Mouse (Mus musculus) embryonic facial prominence, embryonic 11.5 days (tissue): ENCODE results near the gene Btaf1. TPM values are rescaled to one million over a fixed set of nuclear protein-coding genes. Genes with fewer than 3 reads are reported as not detected.

ENCODE experiments used
- ATAC-seq: fragments of 200-750 bp; cut with Nextera tagmentation; replicated peaks from 2 replicates; pipeline ENCODE4 v1.8.0; 2017; ENCODE audit warnings: low read depth; ENCODE audit not compliant: insufficient number of reproducible peaks, low FRiP score, low TSS enrichment
- DNase-seq: peaks from one replicate; pipeline ENCODE4 v3.0.0-alpha.2; 2015; ENCODE audit warnings: low spot score
- H3K27ac ChIP-seq: fragments of 300-500 bp; sonication (generic); replicated peaks from 2 replicates; pipeline ENCODE4 v1.5.1; 2014; ENCODE audit warnings: mild to moderate bottlenecking, low read depth, low read length, control low read depth
- H3K27me3 ChIP-seq: fragments of 300-500 bp; sonication (generic); 2 replicates; pipeline ENCODE4 v1.6.1; 2014; ENCODE audit warnings: mild to moderate bottlenecking, low read length, moderate library complexity, mixed read lengths; ENCODE audit not compliant: control insufficient read depth, insufficient read depth
- H3K36me3 ChIP-seq: fragments of 300-500 bp; sonication (generic); replicated peaks from 2 replicates; pipeline ENCODE4 v1.6.1; 2014; ENCODE audit warnings: low read depth, mild to moderate bottlenecking, low read length, moderate library complexity, mixed read lengths; ENCODE audit not compliant: control insufficient read depth, insufficient read depth
- H3K4me1 ChIP-seq: fragments of 300-500 bp; sonication (generic); 2 replicates; pipeline ENCODE4 v1.6.1; 2014; ENCODE audit warnings: low read length, mixed read lengths; ENCODE audit not compliant: control insufficient read depth, insufficient read depth
- H3K4me2 ChIP-seq: fragments of 300-500 bp; sonication (generic); 2 replicates; pipeline ENCODE4 v1.6.1; 2014; ENCODE audit warnings: low read depth, mild to moderate bottlenecking, control low read depth, low read length, moderate library complexity
- H3K4me3 ChIP-seq: fragments of 300-500 bp; sonication (generic); 2 replicates; pipeline ENCODE4 v1.5.1; 2014; ENCODE audit warnings: low read depth, low read length, control low read depth
- H3K9ac ChIP-seq: fragments of 300-500 bp; sonication (generic); replicated peaks from 2 replicates; pipeline ENCODE4 v1.6.1; 2014; ENCODE audit warnings: mild to moderate bottlenecking, control low read depth, low read length
- H3K9me3 ChIP-seq: fragments of 300-500 bp; sonication (generic); replicated peaks from 2 replicates; pipeline ENCODE4 v1.6.1; 2016; ENCODE audit warnings: mild to moderate bottlenecking, low read length, inconsistent platforms, mixed read lengths; ENCODE audit not compliant: control insufficient read depth
- WGBS: fragments of 180-500 bp; shearing (Covaris S2); extraction: QIAGEN DNeasy Blood & Tissue Kit; methylation state at CpG from one replicate; pipeline ENCODE4 v1.1.7; 2014; 5-methylcytosine and 5-hydroxymethylcytosine counted together
- polyA plus RNA-seq: library from polyadenylated mRNA; unstranded; fragments of >200 nt; fragmentation: Nextera tagmentation; extraction: Ambion mirVana; gene quantifications from 2 replicates; pipeline ENCODE4 v1.2.1, GENCODE M21; 2014

The Btaf1 gene
- polyA plus RNA-seq, 1 experiment from 2014 or later, result 17.9 TPM

- ATAC-seq (peak; percentile 76), DNase-seq (no peak)
- 16% methylated on average over 10 of the region's 10 CpGs for WGBS
- Histone ChIP-seq H3K4me3 (no peak overlapping the region), H3K4me2 (no peak overlapping the region), H3K27ac (no peak overlapping the region; the same call in 1 of the 2 replicates), H3K9me3 (no peaks in the 10 kb centered on the region), H3K27me3 (no peaks in the 10 kb centered on the region), H3K36me3 (no peaks in the 10 kb centered on the region), H3K4me1 (no peaks in the 10 kb centered on the region), H3K9ac (no peak overlapping the region)
Observed at GRCm38 (mm10) chr19:36896791-36897569, 28.9 kb upstream of the Btaf1 start.

- WGBS, result 41% methylated on average over 9 of the region's 9 CpGs
- DNase-seq (peak; percentile 44), ATAC-seq (no peak)
- Histone ChIP-seq H3K4me1 (no peaks in the 10 kb centered on the region), H3K27ac (no peak overlapping the region), H3K9ac (no peak overlapping the region), H3K36me3 (no peaks in the 10 kb centered on the region), H3K4me2 (no peak overlapping the region), H3K9me3 (no peaks in the 10 kb centered on the region), H3K4me3 (no peak overlapping the region), H3K27me3 (no peaks in the 10 kb centered on the region)
Observed at GRCm38 (mm10) chr19:36897778-36898177, 28.1 kb upstream of the Btaf1 start.

DNA sequence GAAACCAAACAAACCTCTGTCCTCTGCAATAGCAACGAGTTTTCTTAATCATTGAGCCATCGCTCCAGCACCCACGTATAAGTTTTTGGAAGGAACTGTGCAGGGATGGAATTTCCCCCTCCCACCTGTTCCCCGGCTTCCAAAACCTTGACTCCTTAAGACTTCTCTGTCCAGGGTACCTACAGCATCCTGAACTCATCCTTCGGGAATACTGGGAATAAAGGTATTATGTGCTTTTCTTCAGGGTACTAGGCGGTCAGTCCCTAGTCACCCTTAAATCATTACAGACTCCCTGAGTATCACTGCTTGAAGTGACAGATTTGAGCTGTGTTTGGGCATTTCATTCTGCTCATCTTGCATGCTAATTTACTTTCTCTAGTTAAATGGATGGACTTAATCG, 22.5 kb upstream of the Btaf1 start:
- no peak overlapping the region for H3K4me3 ChIP-seq
- no peak overlapping the region; the same call in 1 of the 2 replicates for H3K27ac ChIP-seq
- H3K36me3 ChIP-seq, result no peaks in the 10 kb centered on the region
- H3K27me3 ChIP-seq, result no peaks in the 10 kb centered on the region
- H3K4me2 ChIP-seq, result no peak overlapping the region
- H3K4me1 ChIP-seq, result no peaks in the 10 kb centered on the region
- DNase-seq, result no peak
- WGBS, result 38% methylated on average over 7 of the region's 7 CpGs
- no peak overlapping the region for H3K9ac ChIP-seq
- no peak for ATAC-seq
- no peaks in the 10 kb centered on the region for H3K9me3 ChIP-seq

- no peaks in the 10 kb centered on the region for H3K27me3 ChIP-seq
- H3K4me3 ChIP-seq, result peak overlapping the region; percentile 44
- no peaks in the 10 kb centered on the region for H3K9me3 ChIP-seq
- H3K36me3 ChIP-seq, result no peaks in the 10 kb centered on the region
- H3K9ac ChIP-seq, result peak overlapping the region; percentile 69
- no peaks in the 10 kb centered on the region for H3K4me1 ChIP-seq
- DNase-seq (peak; percentile 83), ATAC-seq (peak; percentile 91)
- WGBS, result 2% methylated on average over 41 of the region's 41 CpGs
- H3K4me2 ChIP-seq, result peak overlapping the region; percentile 75
- H3K27ac ChIP-seq, result peak overlapping the region; percentile 72
Observed at GRCm38 (mm10) chr19:36904211-36905007, 21.5 kb upstream of the Btaf1 start.

DNA sequence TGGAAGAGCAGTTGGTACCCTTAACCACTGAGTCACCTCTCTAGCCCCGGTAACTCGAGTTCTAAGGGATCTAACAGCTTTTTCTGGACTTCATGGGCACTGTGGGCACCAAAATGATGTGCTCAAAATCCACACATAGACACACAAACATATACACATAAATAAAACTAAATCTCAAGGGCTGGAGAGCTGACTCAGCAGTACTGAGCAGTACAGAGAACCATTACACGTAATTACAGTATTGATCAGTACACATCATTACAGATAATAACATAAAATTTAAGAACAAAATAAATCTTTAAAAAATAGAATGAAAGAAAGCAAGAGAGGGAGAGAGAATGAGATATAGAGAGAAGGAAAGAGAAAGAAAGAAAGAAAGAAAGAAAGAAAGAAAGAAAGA, 16.7 kb upstream of the Btaf1 start:
- 81% methylated on average over 3 of the region's 3 CpGs for WGBS
- ATAC-seq, result no peak

DNA sequence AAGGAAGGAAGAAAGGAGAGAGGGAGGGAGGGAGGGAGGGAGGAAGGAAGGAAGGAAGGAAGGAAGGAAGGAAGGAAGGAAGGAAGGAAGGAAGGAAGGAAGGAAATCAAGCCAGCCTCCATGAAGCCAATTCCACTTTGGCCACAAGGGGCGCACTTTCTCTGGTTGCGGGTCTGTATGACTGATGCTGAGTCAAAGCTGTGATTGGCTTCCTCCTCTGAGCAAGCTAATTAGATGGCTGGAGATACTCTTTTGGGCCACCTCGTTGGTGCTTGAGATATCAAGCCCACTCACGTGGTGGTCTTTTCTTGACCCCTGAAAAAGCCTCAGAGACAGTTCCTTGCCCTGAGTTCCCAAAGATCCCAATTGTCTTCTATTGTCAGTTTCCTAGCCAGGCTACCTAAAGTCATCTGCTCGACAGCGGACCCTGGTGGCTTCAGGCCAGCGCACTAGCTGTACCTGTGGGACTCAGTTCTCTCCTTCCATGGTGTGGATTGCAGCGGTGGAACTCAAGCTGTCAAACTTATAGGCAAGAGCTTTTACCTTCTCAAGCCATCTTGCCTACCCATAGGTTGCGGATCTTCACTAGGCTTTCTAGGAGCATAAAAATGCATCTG, 16.1 kb upstream of the Btaf1 start:
- peak; percentile 77 for DNase-seq
- H3K36me3 ChIP-seq, result no peaks in the 10 kb centered on the region
- H3K9ac ChIP-seq, result no peak overlapping the region
- no peak overlapping the region for H3K4me3 ChIP-seq
- ATAC-seq, result no peak
- 22% methylated on average over 9 of the region's 9 CpGs for WGBS
- no peak overlapping the region for H3K27ac ChIP-seq
- no peaks in the 10 kb centered on the region for H3K27me3 ChIP-seq
- H3K4me2 ChIP-seq, result no peak overlapping the region
- H3K9me3 ChIP-seq, result no peaks in the 10 kb centered on the region
- no peaks in the 10 kb centered on the region for H3K4me1 ChIP-seq

More for the DNA sequence above, 16.7 kb upstream of the Btaf1 start:
- no peaks in the 10 kb centered on the region for H3K9me3 ChIP-seq
- no peaks in the 10 kb centered on the region for H3K27me3 ChIP-seq
- no peak overlapping the region for H3K4me3 ChIP-seq
- no peaks in the 10 kb centered on the region for H3K36me3 ChIP-seq
- no peak overlapping the region for H3K9ac ChIP-seq
- H3K27ac ChIP-seq, result no peak overlapping the region
- DNase-seq, result no peak
- no peaks in the 10 kb centered on the region for H3K4me1 ChIP-seq
- no peak overlapping the region for H3K4me2 ChIP-seq

DNA sequence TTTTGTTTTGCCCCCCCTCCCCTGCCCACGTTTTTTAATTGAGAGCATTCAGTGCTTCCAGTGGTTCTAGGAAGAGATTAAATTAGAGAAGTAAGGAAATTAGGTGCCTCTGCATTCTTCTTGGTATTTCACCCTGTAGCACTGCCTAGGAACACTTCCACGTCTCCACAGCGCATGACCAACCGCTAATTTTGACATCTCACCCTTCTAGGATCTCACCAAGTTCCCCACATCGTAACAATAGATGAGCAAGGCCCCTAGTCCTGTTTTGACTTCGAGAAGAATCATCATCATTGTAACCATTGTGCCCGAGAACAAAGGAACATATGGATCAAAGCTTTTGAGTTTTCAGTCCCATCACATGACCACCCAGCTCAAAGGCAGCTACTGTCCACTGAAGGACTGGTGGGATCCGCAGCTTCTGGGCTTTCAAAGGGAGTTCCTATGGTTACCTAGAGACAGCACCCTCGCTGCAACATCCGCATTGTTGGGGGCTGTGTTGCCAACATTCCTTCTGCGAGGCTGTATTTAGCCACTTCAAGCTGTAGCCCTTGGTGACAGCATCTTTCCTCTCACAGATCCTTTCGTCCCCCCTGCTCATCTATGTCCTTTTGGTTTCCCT, 15.3 kb upstream of the Btaf1 start:
- ATAC-seq, result peak; percentile 78
- Histone ChIP-seq H3K4me3 (no peak overlapping the region), H3K36me3 (no peaks in the 10 kb centered on the region), H3K4me2 (no peak overlapping the region), H3K27me3 (no peaks in the 10 kb centered on the region), H3K9ac (no peak overlapping the region), H3K9me3 (no peaks in the 10 kb centered on the region), H3K4me1 (no peaks in the 10 kb centered on the region), H3K27ac (no peak overlapping the region)
- WGBS, result 37% methylated on average over 12 of the region's 12 CpGs
- peak; percentile 43 for DNase-seq
